In genomic region chr3:148680737-148681136, GRCm38 (mm10) we compare ENCODE assay signal across 13 mouse cellular contexts.
A peak's percentile ranks its signal among the peaks of the same experiment; 100 is the strongest.
DNase-seq lines count a peak whose midpoint lies in the region; ATAC-seq and TF ChIP-seq lines count a peak whose summit lies in the region.
"Had no signal": no experiment of that assay in that cellular context is flagged by ENCODE, and none has a peak within 500 bp of the region (broad histone marks: within the 10 kb centered on the region; RNA-seq: fewer than 3 reads in every experiment).

No protein-coding gene starts in this region.

- no peak for TF ChIP-seq CTCF in forebrain, postnatal 0 days (IDR thresholded peaks at IDR 0.05; ENCODE audit: low read depth)

- 61% methylated on average over 8 of the region's 8 CpGs for WGBS in heart, embryonic 11.5 days (ENCODE audit: insufficient replicate concordance)
- 33% methylated on average over 8 of the region's 8 CpGs for WGBS in heart, embryonic 14.5 days
- WGBS in forebrain, postnatal 0 days: 45% methylated on average over 8 of the region's 8 CpGs
- WGBS in intestine, embryonic 15.5 days: 77% methylated on average over 8 of the region's 8 CpGs

- H3K4me2 ChIP-seq in heart, embryonic 11.5 days: no peak overlapping the region
- H3K4me2 ChIP-seq in heart, embryonic 14.5 days (ENCODE audit: low read length): no peak overlapping the region; the same call in 1 of the 2 replicates
- H3K4me2 ChIP-seq in forebrain, postnatal 0 days (ENCODE audit: low read depth): no peak overlapping the region
- H3K4me2 ChIP-seq in intestine, embryonic 15.5 days (replicated peaks): no peak overlapping the region
- H3K4me2 ChIP-seq: hindbrain, embryonic 13.5 days; midbrain, embryonic 12.5 days had no signal

- no peak overlapping the region for H3K9ac ChIP-seq in heart, embryonic 11.5 days (ENCODE audit: low read depth, low read length)
- H3K9ac ChIP-seq in heart, embryonic 14.5 days (ENCODE audit: low read length): no peak overlapping the region
- no peak overlapping the region for H3K9ac ChIP-seq in forebrain, postnatal 0 days
- no peak overlapping the region for H3K9ac ChIP-seq in intestine, embryonic 15.5 days
- H3K9ac ChIP-seq: hindbrain, embryonic 13.5 days; midbrain, embryonic 12.5 days had no signal

- no peaks in the 10 kb centered on the region for H3K36me3 ChIP-seq in heart, embryonic 11.5 days (ENCODE audit: control insufficient read depth, insufficient read depth, low read length)
- H3K36me3 ChIP-seq in heart, embryonic 14.5 days (ENCODE audit: control insufficient read depth, insufficient read depth, low read length): no peaks in the 10 kb centered on the region
- H3K36me3 ChIP-seq in forebrain, postnatal 0 days (ENCODE audit: insufficient read depth): no peaks in the 10 kb centered on the region
- H3K36me3 ChIP-seq in intestine, embryonic 15.5 days: no peaks in the 10 kb centered on the region
- H3K36me3 ChIP-seq: hindbrain, embryonic 13.5 days; midbrain, embryonic 12.5 days had no signal

- DNase-seq in heart, adult 18-20 months: peak; percentile 53 to 57
- peak; percentile 74 to 87 for DNase-seq in adrenal gland, adult (ENCODE audit: inconsistent age in 2 of 2, low spot score in 1 of 2)
- DNase-seq in kidney, postnatal 36 days: peak; percentile 48 to 60
- no peak for DNase-seq in frontal cortex, adult 2 months (ENCODE audit: extremely low spot score in 1 of 2, low spot score in 1 of 2)
- DNase-seq in forebrain, postnatal 0 days: no peak
- DNase-seq: cerebellum, postnatal 14 days; lung, adult 2 months had no signal

- no peak overlapping the region for H3K4me3 ChIP-seq in heart, embryonic 11.5 days (ENCODE audit: low read depth, low read length)
- no peak overlapping the region for H3K4me3 ChIP-seq in heart, embryonic 14.5 days (ENCODE audit: control insufficient read depth in 1 of 2, insufficient read depth in 1 of 2, low read depth in 1 of 2, low read length in 2 of 2)
- H3K4me3 ChIP-seq in forebrain, postnatal 0 days (ENCODE audit: low read depth, low read length): no peak overlapping the region
- H3K4me3 ChIP-seq in intestine, embryonic 15.5 days (replicated peaks): no peak overlapping the region
- H3K4me3 ChIP-seq: hindbrain, embryonic 13.5 days; layer of hippocampus, adult 2 months; midbrain, embryonic 12.5 days had no signal

- H3K4me1 ChIP-seq in heart, embryonic 11.5 days (ENCODE audit: control insufficient read depth, insufficient read depth, low read length): no peaks in the 10 kb centered on the region
- H3K4me1 ChIP-seq in heart, embryonic 14.5 days (ENCODE audit: control insufficient read depth in 2 of 2, insufficient read depth in 2 of 2, low read length in 2 of 2): peaks cover 0 to 19% of the 10 kb centered on the region in 2 experiments; a peak in 3 of 4 replicates
- no peaks in the 10 kb centered on the region for H3K4me1 ChIP-seq in forebrain, postnatal 0 days (ENCODE audit: insufficient read depth)
- H3K4me1 ChIP-seq in intestine, embryonic 15.5 days (replicated peaks): no peaks in the 10 kb centered on the region
- H3K4me1 ChIP-seq: hindbrain, embryonic 13.5 days; midbrain, embryonic 12.5 days had no signal

- no peak for ATAC-seq in heart, embryonic 11.5 days (replicated peaks; ENCODE audit: insufficient number of reproducible peaks, low FRiP score, low TSS enrichment)
- ATAC-seq in heart, embryonic 14.5 days (ENCODE audit: insufficient number of reproducible peaks, insufficient read depth, low FRiP score, low read depth): no peak
- ATAC-seq in forebrain, postnatal 0 days: no peak
- ATAC-seq in intestine, embryonic 15.5 days: no peak

- H3K27me3 ChIP-seq in heart, embryonic 11.5 days (ENCODE audit: control insufficient read depth, insufficient read depth, low read length): no peaks in the 10 kb centered on the region
- no peaks in the 10 kb centered on the region for H3K27me3 ChIP-seq in heart, embryonic 14.5 days (ENCODE audit: control insufficient read depth, insufficient read depth, low read length)
- H3K27me3 ChIP-seq in forebrain, postnatal 0 days (ENCODE audit: insufficient read depth, low read length): no peaks in the 10 kb centered on the region
- H3K27me3 ChIP-seq in intestine, embryonic 15.5 days (replicated peaks): no peaks in the 10 kb centered on the region
- H3K27me3 ChIP-seq: hindbrain, embryonic 13.5 days; midbrain, embryonic 12.5 days had no signal

- H3K9me3 ChIP-seq in heart, embryonic 11.5 days (replicated peaks; ENCODE audit: control insufficient read depth, low read length): no peaks in the 10 kb centered on the region
- no peaks in the 10 kb centered on the region for H3K9me3 ChIP-seq in heart, embryonic 14.5 days (ENCODE audit: control insufficient read depth, low read length)
- no peaks in the 10 kb centered on the region for H3K9me3 ChIP-seq in forebrain, postnatal 0 days (ENCODE audit: low read length)
- H3K9me3 ChIP-seq in intestine, embryonic 15.5 days: no peaks in the 10 kb centered on the region
- H3K9me3 ChIP-seq: hindbrain, embryonic 13.5 days; midbrain, embryonic 12.5 days had no signal

- H3K27ac ChIP-seq in heart, embryonic 11.5 days (ENCODE audit: low read depth, low read length): no peak overlapping the region
- H3K27ac ChIP-seq in heart, embryonic 14.5 days (replicated peaks in 1 of 2; ENCODE audit: control insufficient read depth in 1 of 2, insufficient read depth in 1 of 2, low read depth in 2 of 2, low read length in 2 of 2): peak overlapping the region; percentile 50 to 62
- no peak overlapping the region for H3K27ac ChIP-seq in forebrain, postnatal 0 days (ENCODE audit: low read depth, low read length)
- H3K27ac ChIP-seq in intestine, embryonic 15.5 days: no peak overlapping the region
- H3K27ac ChIP-seq: hindbrain, embryonic 13.5 days; layer of hippocampus, adult 2 months; midbrain, embryonic 12.5 days had no signal

Comparison
In these comparisons a context has a peak if more than half of its experiments do, and no peak if none do; other contexts are left out.
1. H3K27ac ChIP-seq: peak in heart, embryonic 14.5 days (2 of 2); none in heart, embryonic 11.5 days (single experiment), forebrain, postnatal 0 days (single experiment) and intestine, embryonic 15.5 days (single experiment).
2. DNase-seq: peak in heart, adult 18-20 months (2 of 2), adrenal gland, adult (2 of 2) and kidney, postnatal 36 days (2 of 2); none in frontal cortex, adult 2 months (0 of 2) and forebrain, postnatal 0 days (single experiment).